Mouse (Mus musculus) C2C12 (cell line): ENCODE measurements at regions not wholly inside any gene's neighbourhood (a gene's known extent, or its start where the extent isn't known, plus 50 kb on each side); places are given as distances from the start of the nearest gene placed in this dataset.

Experiments used
- H3K27me3 ChIP-seq: one replicate; pipeline ENCODE4 v1.6.1; 2011; ENCODE audit not compliant: control insufficient read depth, insufficient read depth, insufficient read length
- H3K36me3 ChIP-seq: one replicate; pipeline ENCODE4 v1.6.1; 2011; ENCODE audit not compliant: control insufficient read depth, insufficient read depth
- H3K4me3 ChIP-seq: one replicate; pipeline ENCODE4 v1.5.1; 2011; ENCODE audit warnings: mild to moderate bottlenecking, control low read depth; ENCODE audit not compliant: poor library complexity, insufficient read depth, severe bottlenecking
- H3K79me2 ChIP-seq: one replicate; pipeline ENCODE4 v1.6.1; 2011; ENCODE audit not compliant: control insufficient read depth, insufficient read depth
- H3K79me3 ChIP-seq: one replicate; pipeline ENCODE4 v1.6.1; 2011; ENCODE audit warnings: low read depth, control low read depth
- H3ac ChIP-seq: one replicate; pipeline ENCODE3; 2011; ENCODE audit warnings: low read depth; ENCODE audit not compliant: control insufficient read depth, insufficient read length
- CEBPB ChIP-seq: IDR thresholded peaks from one replicate; pipeline ENCODE4 v1.6.1; 2011; ENCODE audit warnings: low read depth, mild to moderate bottlenecking, control low read depth, moderate library complexity
- CTCF ChIP-seq: IDR thresholded peaks from one replicate; pipeline ENCODE4 v1.5.1; 2011; ENCODE audit not compliant: control insufficient read depth, insufficient read depth, insufficient read length
- FOSL1 ChIP-seq: IDR thresholded peaks from one replicate; pipeline ENCODE4 v1.8.0; 2011; ENCODE audit warnings: mild to moderate bottlenecking, low read length; ENCODE audit not compliant: poor library complexity, insufficient read depth, severe bottlenecking
- MAX ChIP-seq: IDR thresholded peaks from one replicate; pipeline ENCODE4 v1.6.1; 2011; ENCODE audit warnings: mild to moderate bottlenecking, control low read depth
- MYOD1 ChIP-seq: IDR thresholded peaks from one replicate; pipeline ENCODE4 v1.6.1; 2011; ENCODE audit warnings: low read depth; ENCODE audit not compliant: control insufficient read depth, insufficient read length
- MYOG ChIP-seq: IDR thresholded peaks from one replicate; pipeline ENCODE4 v1.6.1; 2011; ENCODE audit not compliant: control insufficient read depth, insufficient read length; ENCODE audit errors: extremely low read depth
- USF1 ChIP-seq: IDR thresholded peaks from one replicate; pipeline ENCODE4 v1.6.1; 2011; ENCODE audit warnings: low read depth, mild to moderate bottlenecking, control low read depth, moderate library complexity

GRCm38 (mm10) chr3:52693813-52694212 is 323.2 kb downstream of the Cog6 start:
- no peaks in the 10 kb centered on the region for H3K27me3 ChIP-seq
- no peak overlapping the region for H3ac ChIP-seq
- TF ChIP-seq USF1 (no peak), MYOG (no peak), MYOD1 (no peak), CTCF (no peak), FOSL1 (no peak), CEBPB (no peak), MAX (no peak)
- no peaks in the 10 kb centered on the region for H3K36me3 ChIP-seq
- H3K79me3 ChIP-seq = no peaks in the 10 kb centered on the region
- no peak overlapping the region for H3K4me3 ChIP-seq
- H3K79me2 ChIP-seq = no peaks in the 10 kb centered on the region

- no peaks in the 10 kb centered on the region for H3K79me2 ChIP-seq
- no peaks in the 10 kb centered on the region for H3K27me3 ChIP-seq
- TF ChIP-seq MYOG (no peak), MYOD1 (peak; percentile 18), CTCF (no peak), FOSL1 (no peak), MAX (no peak)
- H3K36me3 ChIP-seq = no peaks in the 10 kb centered on the region
- no peak overlapping the region for H3K4me3 ChIP-seq
- H3ac ChIP-seq = no peak overlapping the region
- H3K79me3 ChIP-seq = no peaks in the 10 kb centered on the region
Measured at GRCm38 (mm10) chr3:52685434-52686181, 331.4 kb downstream of the Cog6 start.

GRCm38 (mm10) chr3:52680824-52681388 is 336.1 kb downstream of the Cog6 start:
- no peaks in the 10 kb centered on the region for H3K27me3 ChIP-seq
- no peak overlapping the region for H3ac ChIP-seq
- no peak for TF ChIP-seq MYOD1
- no peak for TF ChIP-seq MAX
- TF ChIP-seq MYOG = no peak
- TF ChIP-seq FOSL1 = no peak
- TF ChIP-seq USF1 = no peak
- TF ChIP-seq CTCF = no peak
- TF ChIP-seq CEBPB = no peak
- no peaks in the 10 kb centered on the region for H3K36me3 ChIP-seq
- H3K79me3 ChIP-seq = no peaks in the 10 kb centered on the region
- H3K4me3 ChIP-seq = no peak overlapping the region
- H3K79me2 ChIP-seq = no peaks in the 10 kb centered on the region

- H3K36me3 ChIP-seq = no peaks in the 10 kb centered on the region
- no peaks in the 10 kb centered on the region for H3K79me3 ChIP-seq
- H3K79me2 ChIP-seq = no peaks in the 10 kb centered on the region
- H3K27me3 ChIP-seq = no peaks in the 10 kb centered on the region
- no peak overlapping the region for H3K4me3 ChIP-seq
- H3ac ChIP-seq = no peak overlapping the region
- no peak for TF ChIP-seq CEBPB
- TF ChIP-seq MAX = peak; percentile 11
- TF ChIP-seq FOSL1 = no peak
- no peak for TF ChIP-seq USF1
- TF ChIP-seq CTCF = no peak
- TF ChIP-seq MYOG = no peak
- peak; percentile 51 for TF ChIP-seq MYOD1
Measured at GRCm38 (mm10) chr3:52676886-52677670, 340.0 kb downstream of the Cog6 start.

- Histone ChIP-seq H3K36me3 (no peaks in the 10 kb centered on the region), H3K4me3 (no peak overlapping the region), H3K27me3 (no peaks in the 10 kb centered on the region), H3K79me3 (no peaks in the 10 kb centered on the region), H3ac (no peak overlapping the region), H3K79me2 (no peaks in the 10 kb centered on the region)
- TF ChIP-seq FOSL1 (no peak), MYOG (no peak), CTCF (no peak)
Measured at GRCm38 (mm10) chr3:52670628-52671028, 346.4 kb downstream of the Cog6 start.
